In genomic region chr1:41380013-41380412, GRCm38 (mm10) we compare ENCODE assay signal across 18 mouse cellular contexts.
A peak's percentile ranks its signal among the peaks of the same experiment; 100 is the strongest.
DNase-seq lines count a peak whose midpoint lies in the region; ATAC-seq and TF ChIP-seq lines count a peak whose summit lies in the region.
"Had no signal": no experiment of that assay in that cellular context is flagged by ENCODE, and none has a peak within 500 bp of the region (broad histone marks: within the 10 kb centered on the region; RNA-seq: fewer than 3 reads in every experiment).

No protein-coding gene starts in this region.

- peak; percentile 86 for DNase-seq in lung, embryonic 14.5 days
- DNase-seq in lung, adult 2 months, result no peak
- peak; percentile 20 for DNase-seq in forebrain, postnatal 0 days
- peak; percentile 10 for DNase-seq in lung, postnatal 25 days (ENCODE audit: low spot score)
- DNase-seq in frontal cortex, postnatal 25 days (ENCODE audit: low spot score in 2 of 2), result no peak
- DNase-seq in layer of hippocampus, adult 18-20 months (ENCODE audit: low spot score in 2 of 2), result no peak
- DNase-seq: adrenal gland, postnatal 25 days; cerebellum, postnatal 36 days; kidney, postnatal 25 days; layer of hippocampus, postnatal 36 days; liver, postnatal 0 days; right cerebral cortex, postnatal 14 days had no signal

- H3K27ac ChIP-seq in forebrain, embryonic 13.5 days, result no peak overlapping the region; the same call in 1 of the 2 replicates
- H3K27ac ChIP-seq in forebrain, embryonic 12.5 days, result no peak overlapping the region
- no peak overlapping the region for H3K27ac ChIP-seq in lung, embryonic 14.5 days (ENCODE audit: low read depth)
- no peak overlapping the region for H3K27ac ChIP-seq in forebrain, postnatal 0 days (ENCODE audit: low read depth, low read length)
- H3K27ac ChIP-seq: embryonic facial prominence, embryonic 13.5 days; heart, embryonic 15.5 days; limb, embryonic 12.5 days had no signal

- ATAC-seq in forebrain, embryonic 13.5 days, result peak; percentile 50; the same call in 1 of the 2 replicates
- no peak for ATAC-seq in forebrain, embryonic 12.5 days (ENCODE audit: low FRiP score)
- ATAC-seq in lung, embryonic 14.5 days (ENCODE audit: insufficient read depth), result peak; percentile 75; the same call in 1 of the 2 replicates
- ATAC-seq in forebrain, postnatal 0 days, result no peak
- ATAC-seq: intestine, embryonic 16.5 days; liver, postnatal 0 days had no signal

- WGBS in forebrain, embryonic 13.5 days, result 59% methylated on average over 4 of the region's 4 CpGs
- WGBS in forebrain, embryonic 12.5 days, result 75% methylated on average over 4 of the region's 4 CpGs
- WGBS in lung, embryonic 14.5 days, result 48% methylated on average over 4 of the region's 4 CpGs
- 64% methylated on average over 4 of the region's 4 CpGs for WGBS in lung, adult 2 months
- 38% methylated on average over 4 of the region's 4 CpGs for WGBS in forebrain, postnatal 0 days

- no peaks in the 10 kb centered on the region for H3K9me3 ChIP-seq in forebrain, embryonic 13.5 days (replicated peaks)
- no peaks in the 10 kb centered on the region for H3K9me3 ChIP-seq in forebrain, embryonic 12.5 days
- H3K9me3 ChIP-seq in lung, embryonic 14.5 days (ENCODE audit: low read depth, low read length), result no peaks in the 10 kb centered on the region
- no peaks in the 10 kb centered on the region for H3K9me3 ChIP-seq in forebrain, postnatal 0 days (ENCODE audit: low read length)
- H3K9me3 ChIP-seq: embryonic facial prominence, embryonic 13.5 days; heart, embryonic 15.5 days; limb, embryonic 12.5 days had no signal

- peaks cover 22% of the 10 kb centered on the region for H3K4me1 ChIP-seq in forebrain, embryonic 13.5 days
- peaks cover 5% of the 10 kb centered on the region; the same call in 1 of the 2 replicates for H3K4me1 ChIP-seq in forebrain, embryonic 12.5 days
- H3K4me1 ChIP-seq in lung, embryonic 14.5 days (ENCODE audit: insufficient read depth), result 0 out of 2 replicates have a peak, but pooled peaks cover 5% of the 10 kb centered on the region
- H3K4me1 ChIP-seq in lung, adult 2 months (ENCODE audit: control insufficient read depth, insufficient read depth, low read length), result no peaks in the 10 kb centered on the region
- no peaks in the 10 kb centered on the region for H3K4me1 ChIP-seq in forebrain, postnatal 0 days (ENCODE audit: insufficient read depth)
- H3K4me1 ChIP-seq: embryonic facial prominence, embryonic 13.5 days; limb, embryonic 12.5 days had no signal

- TF ChIP-seq CTCF in lung, embryonic 14.5 days (IDR thresholded peaks at IDR 0.05; ENCODE audit: low read depth), result no peak
- no peak for TF ChIP-seq CTCF in lung, adult 2 months (IDR thresholded peaks at IDR 0.05; ENCODE audit: insufficient read depth, low read length)
- TF ChIP-seq CTCF in forebrain, postnatal 0 days (IDR thresholded peaks at IDR 0.05; ENCODE audit: low read depth), result no peak

- no peak overlapping the region for H3K4me2 ChIP-seq in forebrain, embryonic 13.5 days
- H3K4me2 ChIP-seq in forebrain, embryonic 12.5 days, result no peak overlapping the region
- H3K4me2 ChIP-seq in lung, embryonic 14.5 days, result no peak overlapping the region
- no peak overlapping the region for H3K4me2 ChIP-seq in forebrain, postnatal 0 days (ENCODE audit: low read depth)
- H3K4me2 ChIP-seq: embryonic facial prominence, embryonic 13.5 days; heart, embryonic 15.5 days; limb, embryonic 12.5 days had no signal

- no peaks in the 10 kb centered on the region for H3K36me3 ChIP-seq in forebrain, embryonic 13.5 days (ENCODE audit: poor library complexity, severe bottlenecking)
- no peaks in the 10 kb centered on the region for H3K36me3 ChIP-seq in forebrain, embryonic 12.5 days (replicated peaks)
- no peaks in the 10 kb centered on the region for H3K36me3 ChIP-seq in lung, embryonic 14.5 days (ENCODE audit: insufficient read depth)
- H3K36me3 ChIP-seq in forebrain, postnatal 0 days (ENCODE audit: insufficient read depth), result no peaks in the 10 kb centered on the region
- H3K36me3 ChIP-seq: embryonic facial prominence, embryonic 13.5 days; heart, embryonic 15.5 days; limb, embryonic 12.5 days had no signal

- H3K9ac ChIP-seq in forebrain, embryonic 13.5 days, result no peak overlapping the region
- H3K9ac ChIP-seq in forebrain, embryonic 12.5 days, result no peak overlapping the region
- H3K9ac ChIP-seq in lung, embryonic 14.5 days, result no peak overlapping the region
- no peak overlapping the region for H3K9ac ChIP-seq in forebrain, postnatal 0 days
- H3K9ac ChIP-seq: embryonic facial prominence, embryonic 13.5 days; heart, embryonic 15.5 days; limb, embryonic 12.5 days; liver, postnatal 0 days had no signal

- no peak overlapping the region for H3K4me3 ChIP-seq in forebrain, embryonic 13.5 days
- H3K4me3 ChIP-seq in forebrain, embryonic 12.5 days (replicated peaks), result no peak overlapping the region
- H3K4me3 ChIP-seq in lung, embryonic 14.5 days (ENCODE audit: low read depth, low read length), result no peak overlapping the region
- H3K4me3 ChIP-seq in lung, adult 2 months (replicated peaks; ENCODE audit: extremely low read depth, low read depth, low read length), result no peak overlapping the region
- no peak overlapping the region for H3K4me3 ChIP-seq in forebrain, postnatal 0 days (ENCODE audit: low read depth, low read length)
- H3K4me3 ChIP-seq: embryonic facial prominence, embryonic 13.5 days; heart, embryonic 15.5 days; limb, embryonic 12.5 days had no signal

- H3K27me3 ChIP-seq in forebrain, embryonic 13.5 days, result no peaks in the 10 kb centered on the region
- no peaks in the 10 kb centered on the region for H3K27me3 ChIP-seq in forebrain, embryonic 12.5 days
- no peaks in the 10 kb centered on the region for H3K27me3 ChIP-seq in lung, embryonic 14.5 days (ENCODE audit: insufficient read depth, low read length)
- H3K27me3 ChIP-seq in forebrain, postnatal 0 days (ENCODE audit: insufficient read depth, low read length), result no peaks in the 10 kb centered on the region
- H3K27me3 ChIP-seq: embryonic facial prominence, embryonic 13.5 days; heart, embryonic 15.5 days; limb, embryonic 12.5 days had no signal

- no peak for TF ChIP-seq POLR2A in lung, adult 2 months (IDR thresholded peaks at IDR 0.05; ENCODE audit: borderline replicate concordance, extremely low read depth, low read depth, low read length)

Comparison
In these comparisons a context has a peak if more than half of its experiments do, and no peak if none do; other contexts are left out.
1. ATAC-seq: peak in forebrain, embryonic 13.5 days (single experiment) and lung, embryonic 14.5 days (single experiment); none in forebrain, embryonic 12.5 days (single experiment) and forebrain, postnatal 0 days (single experiment).
2. DNase-seq: peak in lung, embryonic 14.5 days (single experiment), forebrain, postnatal 0 days (single experiment) and lung, postnatal 25 days (single experiment); none in lung, adult 2 months (single experiment), frontal cortex, postnatal 25 days (0 of 2) and layer of hippocampus, adult 18-20 months (0 of 2).